Mouse (Mus musculus): ENCODE results near the gene Prkx.

GRCm38 (mm10) chrX:77777822-77778221 lies 18.3 kb downstream of the Prkx start:
- TF ChIP-seq CTCF (IDR thresholded peaks at IDR 0.05; ENCODE audit: borderline replicate concordance, extremely low read depth, insufficient read depth, insufficient read length), result peak; percentile 3; the same call in 1 of the 2 replicates
- TF ChIP-seq POLR2A (IDR thresholded peaks at IDR 0.05; ENCODE audit: borderline replicate concordance, extremely low read depth, insufficient read depth, insufficient read length, poor library complexity, severe bottlenecking), result no peak

All from brain, embryonic 14.5 days (tissue).